Mouse (Mus musculus): ENCODE measurements around the gene Zfp207. TPM values are rescaled to one million over a fixed set of nuclear protein-coding genes. Genes with fewer than 3 reads are reported as not detected.

The Zfp207 gene
- total and polyA plus RNA-seq, 3 experiments, result 143 to 347 (median 186) TPM

- H3K4me3 ChIP-seq (ENCODE audit: control insufficient read depth in 1 of 2, insufficient read depth in 1 of 2, low read depth in 2 of 2, low read length in 2 of 2), result peak within 1 kb of the TSS; percentile 88 to 97
- no peaks in the 10 kb centered on the region for H3K27me3 ChIP-seq (ENCODE audit: control insufficient read depth in 1 of 2, insufficient read depth in 2 of 2, low read length in 2 of 2)
- peak; percentile 97 for DNase-seq (ENCODE audit: low read depth, low spot score)
- peak within 1 kb of the TSS; percentile 99 for H3K9ac ChIP-seq (ENCODE audit: control insufficient read depth, low read depth, low read length, poor library complexity, severe bottlenecking)
- no peaks in the 10 kb centered on the region for H3K9me3 ChIP-seq (replicated peaks; ENCODE audit: insufficient read depth, low read length)
- H3K27ac ChIP-seq (ENCODE audit: control insufficient read depth, low read depth, low read length), result peak within 1 kb of the TSS; percentile 95
- peaks cover 6 to 10% of the 10 kb centered on the region in 2 experiments for H3K4me1 ChIP-seq (ENCODE audit: control insufficient read depth in 1 of 2, insufficient read depth in 2 of 2, low read length in 2 of 2)
- peaks cover 0 to 16% of the 10 kb centered on the region in 2 experiments; a peak in 2 of 4 replicates for H3K36me3 ChIP-seq (ENCODE audit: control insufficient read depth in 1 of 2, insufficient read depth in 2 of 2, low read length in 2 of 2)
- peaks cover 14% of the 10 kb centered on the region for H3K79me2 ChIP-seq (ENCODE audit: control insufficient read depth, insufficient read depth, low read length, poor library complexity)
- TF ChIP-seq ZKSCAN1 (IDR thresholded peaks at IDR 0.05; ENCODE audit: low read depth, low read length) (no peak), CHD1 (IDR thresholded peaks at IDR 0.05; ENCODE audit: low read depth, low read length) (peak; percentile 11), NRF1 (IDR thresholded peaks at IDR 0.05; ENCODE audit: insufficient read depth, low read depth, low read length, poor library complexity, severe bottlenecking) (0 out of 2 replicates have a peak, but pooled peaks have one; percentile 14), TCF12 (IDR thresholded peaks at IDR 0.05; ENCODE audit: low read depth, low read length) (peak; percentile 81), MAZ (IDR thresholded peaks at IDR 0.05; ENCODE audit: low read depth, low read length) (peak; percentile 89; the same call in 1 of the 2 replicates), UBTF (IDR thresholded peaks at IDR 0.05; ENCODE audit: borderline replicate concordance, insufficient read depth, low read depth, low read length) (peak; percentile 72; the same call in 1 of the 2 replicates), SIN3A (IDR thresholded peaks at IDR 0.05; ENCODE audit: low read length) (peak; percentile 85), CHD2 (IDR thresholded peaks at IDR 0.05; ENCODE audit: low read length) (peak; percentile 25), E2F4 (IDR thresholded peaks at IDR 0.05; ENCODE audit: borderline replicate concordance, low read depth, low read length) (no peak), ZC3H11A (IDR thresholded peaks at IDR 0.05; ENCODE audit: low read depth, low read length) (no peak), EP300 (IDR thresholded peaks at IDR 0.05; ENCODE audit: low read depth in 1 of 2, low read length in 2 of 2) (peak in 1 of 2 experiments; percentile 45; a peak in 1 of 4 replicates), ZMIZ1 (IDR thresholded peaks at IDR 0.05; ENCODE audit: low read depth, low read length) (peak; percentile 79; the same call in 1 of the 2 replicates), TBP (IDR thresholded peaks at IDR 0.05; ENCODE audit: low read depth, low read length) (no peak; the same call in 1 of the 2 replicates), MAX (IDR thresholded peaks at IDR 0.05; ENCODE audit: low read length) (peak; percentile 69), MXI1 (IDR thresholded peaks at IDR 0.05; ENCODE audit: low read depth, low read length) (peak; percentile 60; the same call in 1 of the 2 replicates), RCOR1 (IDR thresholded peaks at IDR 0.05; ENCODE audit: low read depth, low read length) (peak; percentile 37; the same call in 1 of the 2 replicates), POLR2AphosphoS2 (IDR thresholded peaks at IDR 0.05; ENCODE audit: low read length) (peak; percentile 91; the same call in 1 of the 2 replicates), ELF1 (IDR thresholded peaks at IDR 0.05; ENCODE audit: low read depth, low read length) (peak; percentile 60), MYB (IDR thresholded peaks at IDR 0.05; ENCODE audit: low read depth, low read length) (peak; percentile 51; the same call in 1 of the 2 replicates), ETS1 (IDR thresholded peaks at IDR 0.05; ENCODE audit: low read depth, low read length) (peak; percentile 68), HCFC1 (IDR thresholded peaks at IDR 0.05; ENCODE audit: low read depth, low read length) (peak; percentile 91), TAL1 (IDR thresholded peaks at IDR 0.05; ENCODE audit: low read length) (no peak), ZNF384 (IDR thresholded peaks at IDR 0.05; ENCODE audit: low read depth, low read length) (peak; percentile 44; the same call in 1 of the 2 replicates), GABPA (IDR thresholded peaks at IDR 0.05; ENCODE audit: low read depth, low read length) (no peak), USF1 (IDR thresholded peaks at IDR 0.05; ENCODE audit: low read depth, low read length) (peak; percentile 58), POLR2A (IDR thresholded peaks at IDR 0.05; ENCODE audit: control insufficient read depth in 1 of 2, insufficient read depth in 1 of 2, low read depth in 1 of 2, low read length in 2 of 2, poor library complexity in 1 of 2) (peak; percentile 85 to 94; a peak in 3 of 4 replicates), KAT2A (conservative IDR thresholded peaks at IDR 0.05; ENCODE audit: low read depth, low read length) (no peak; the same call in 1 of the 2 replicates), RAD21 (IDR thresholded peaks at IDR 0.05; ENCODE audit: low read depth, low read length) (no peak), NELFE (IDR thresholded peaks at IDR 0.05; ENCODE audit: low read depth, low read length) (peak; percentile 98)
These were observed 5.2 kb upstream of the Zfp207 start, which contains the start of gene 5730455P16Rik for GRCm38 (mm10) chr11:80377712-80378451. Gene 5730455P16Rik, minus strand, starts transcription at chr11:80378034.

Measured in MEL (cell line).